Mouse (Mus musculus) CH12.LX (cell line): Measurements from ENCODE around the gene Rpa2.

ENCODE experiments used
- ZMIZ1 ChIP-seq: IDR thresholded peaks from 2 replicates; pipeline ENCODE4 v1.6.1; 2012; ENCODE audit warnings: low read depth, mild to moderate bottlenecking, inconsistent platforms, low read length, improper control_type of control experiment
- ZNF384 ChIP-seq: IDR thresholded peaks from 2 replicates; pipeline ENCODE4 v1.6.1; 2012; ENCODE audit warnings: low read depth, low read length, improper control_type of control experiment, inconsistent platforms

GRCm38 (mm10) chr4:132796196-132796886 lies 28.2 kb downstream of the Rpa2 start, which contains the start of gene Themis2:
- no peak for TF ChIP-seq ZNF384
- 0 out of 2 replicates have a peak, but pooled peaks have one; percentile 43 for TF ChIP-seq ZMIZ1
